Mouse (Mus musculus): ENCODE measurements around the gene Sdc1.

Sdc1 gene

DNA sequence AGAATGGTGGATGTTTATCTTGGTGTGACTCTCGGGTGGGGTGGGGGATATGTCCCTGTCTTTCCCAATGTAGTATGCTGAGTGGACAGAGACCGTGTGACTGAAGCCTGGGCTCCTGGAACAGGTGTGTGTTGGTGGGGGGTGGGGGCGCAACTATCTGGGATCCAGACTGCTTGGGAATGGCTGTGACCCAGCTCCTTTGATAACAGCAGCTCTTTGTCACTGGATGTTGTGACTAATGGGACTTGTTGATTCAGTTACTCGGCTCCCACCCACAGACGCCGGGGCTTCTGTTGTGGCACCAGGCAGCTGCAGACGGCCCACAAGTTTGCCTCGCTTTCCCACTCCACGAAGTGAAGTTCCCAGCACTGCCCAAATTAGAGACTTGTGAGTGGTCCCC, 13.1 kb downstream of the Sdc1 start:
- peak; percentile 31 for DNase-seq

DNA sequence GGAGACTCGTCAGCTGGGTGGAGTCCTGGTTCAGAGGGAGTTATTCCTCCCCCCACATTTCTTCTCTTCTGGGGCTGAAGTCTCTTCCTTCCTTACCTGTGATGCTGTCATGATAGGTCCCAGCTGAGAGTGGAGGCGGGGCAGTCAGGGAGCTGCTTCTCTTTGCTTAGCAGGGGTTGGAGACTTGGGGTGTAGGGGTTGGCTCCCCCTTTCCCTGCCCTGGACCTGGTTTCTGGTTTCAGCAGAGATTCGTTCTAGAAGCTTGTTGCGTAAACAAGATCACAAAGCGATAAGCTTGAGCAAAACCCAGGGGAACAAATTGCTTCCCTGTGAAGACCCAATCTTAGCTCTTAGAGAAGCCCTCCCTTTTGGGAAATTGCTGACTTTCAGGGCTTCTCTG, 15.4 kb downstream of the Sdc1 start:
- DNase-seq: no peak

DNA sequence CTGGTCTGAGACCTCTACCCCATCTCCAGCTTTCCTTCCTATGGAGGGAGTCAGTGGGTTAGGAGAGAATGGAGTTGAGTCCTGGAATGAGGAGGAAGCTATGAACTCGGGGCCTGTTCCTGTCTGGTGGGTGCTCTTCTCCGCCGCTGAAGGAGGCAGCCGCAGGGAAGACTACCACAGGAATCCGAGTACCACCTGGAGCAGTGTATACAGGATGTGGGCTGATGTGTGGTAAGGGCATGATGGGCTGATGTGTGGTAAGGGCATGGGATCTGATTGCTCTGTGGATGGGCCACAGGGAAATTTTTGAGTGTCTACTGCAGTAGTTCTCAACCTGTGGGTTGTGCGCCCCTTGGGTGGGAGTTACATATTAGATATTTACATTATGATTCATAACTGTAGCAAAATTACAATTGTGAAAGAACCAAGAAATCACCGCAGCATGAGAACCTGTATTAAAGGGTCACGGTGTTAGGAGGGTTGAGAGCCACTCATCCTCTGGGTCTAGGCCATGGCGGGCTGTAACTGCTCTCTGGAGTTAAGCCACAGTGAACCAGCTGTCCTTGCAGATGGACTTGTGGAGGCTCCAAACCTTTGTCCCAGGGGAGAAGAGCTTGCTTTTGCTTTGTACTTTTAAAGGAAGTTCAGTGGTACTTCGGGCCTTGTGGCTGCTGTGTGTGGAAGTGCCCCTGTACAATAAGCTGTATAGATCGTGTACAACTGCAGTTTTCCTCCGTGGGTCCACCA, 16.0 kb downstream of the Sdc1 start:
- DNase-seq: no peak

DNA sequence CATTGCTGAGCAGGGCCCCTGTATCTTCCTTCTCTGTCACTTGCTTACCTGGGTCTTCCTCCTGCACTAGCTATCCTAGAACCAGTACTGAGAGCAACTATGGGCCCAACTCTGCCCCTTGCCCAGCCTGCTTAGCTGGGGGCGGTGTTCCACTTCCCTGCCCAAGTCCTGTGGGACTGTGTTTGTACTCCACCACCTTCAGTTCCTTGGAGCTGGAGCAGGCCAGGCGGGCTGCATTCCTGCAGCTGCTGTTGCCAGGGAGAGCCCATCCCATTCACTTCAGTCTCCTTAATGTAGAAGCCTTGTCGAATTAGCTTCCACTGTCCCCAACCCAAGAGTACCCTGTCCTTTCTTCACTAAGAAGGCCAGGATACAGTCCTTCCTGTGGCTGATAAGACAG, 17.3 kb downstream of the Sdc1 start:
- DNase-seq: no peak

DNA sequence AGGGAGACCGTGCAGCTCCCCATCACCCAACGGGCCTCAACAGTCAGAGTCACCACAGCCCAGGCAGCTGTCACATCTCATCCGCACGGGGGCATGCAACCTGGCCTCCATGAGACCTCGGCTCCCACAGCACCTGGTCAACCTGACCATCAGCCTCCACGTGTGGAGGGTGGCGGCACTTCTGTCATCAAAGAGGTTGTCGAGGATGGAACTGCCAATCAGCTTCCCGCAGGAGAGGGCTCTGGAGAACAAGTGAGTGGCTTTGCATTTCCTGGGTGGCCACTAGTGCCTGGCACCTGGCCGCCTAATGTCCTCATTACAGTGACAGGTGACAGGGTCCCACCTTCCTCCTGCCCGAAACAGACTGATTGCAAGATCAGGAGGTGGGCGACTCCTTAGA, 19.5 kb downstream of the Sdc1 start:
- no peak for DNase-seq

DNA sequence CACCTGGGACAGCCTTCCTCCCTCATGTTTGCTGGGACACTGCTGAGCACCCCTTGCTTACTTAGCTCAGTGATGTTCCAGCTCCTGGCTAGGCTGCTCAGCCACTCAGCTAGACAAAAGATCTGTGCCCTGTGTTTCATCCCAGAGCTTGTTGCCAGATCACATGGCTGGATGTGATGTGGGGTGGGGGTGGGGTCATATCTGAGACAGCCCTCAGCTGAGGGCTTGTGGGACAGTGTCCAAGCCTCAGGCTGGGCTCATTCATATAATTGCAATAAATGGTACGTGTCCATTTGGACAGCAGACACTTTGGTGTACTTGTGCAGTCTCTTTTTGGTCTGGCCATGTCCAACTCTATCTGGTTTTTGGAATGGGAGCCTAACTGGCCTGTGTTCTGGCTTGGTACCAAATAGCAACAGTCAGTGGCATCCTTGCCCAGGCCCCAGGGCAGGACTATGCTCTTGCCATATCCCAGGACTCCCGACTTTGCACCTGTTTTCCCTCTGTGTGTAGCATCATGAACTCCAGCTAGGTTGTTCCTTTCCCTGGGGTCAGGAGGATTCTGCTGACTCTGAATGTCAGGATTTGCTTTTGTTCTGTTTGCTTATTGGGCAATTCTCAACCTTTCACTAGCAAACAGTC, 22.4 kb downstream of the Sdc1 start:
- DNase-seq: no peak

DNA sequence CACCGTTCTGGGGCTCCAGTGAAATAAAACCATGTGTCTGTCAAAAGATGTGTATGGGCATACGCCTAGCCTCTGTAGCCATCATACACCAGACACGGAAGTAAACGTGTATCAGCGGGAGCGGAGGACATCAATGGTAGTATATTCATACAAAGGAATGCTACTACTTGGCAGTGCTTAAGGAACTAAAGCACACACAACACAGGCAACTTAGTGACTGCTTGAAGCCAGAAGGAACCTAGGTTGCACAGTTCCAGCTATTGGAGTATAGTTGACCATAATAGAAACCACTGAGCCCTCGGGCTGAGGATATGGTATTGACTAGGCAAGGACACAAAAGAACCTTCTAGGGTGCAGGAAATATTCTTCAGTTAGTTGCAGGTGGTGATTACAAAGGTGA, 26.8 kb downstream of the Sdc1 start:
- no peak for DNase-seq

DNA sequence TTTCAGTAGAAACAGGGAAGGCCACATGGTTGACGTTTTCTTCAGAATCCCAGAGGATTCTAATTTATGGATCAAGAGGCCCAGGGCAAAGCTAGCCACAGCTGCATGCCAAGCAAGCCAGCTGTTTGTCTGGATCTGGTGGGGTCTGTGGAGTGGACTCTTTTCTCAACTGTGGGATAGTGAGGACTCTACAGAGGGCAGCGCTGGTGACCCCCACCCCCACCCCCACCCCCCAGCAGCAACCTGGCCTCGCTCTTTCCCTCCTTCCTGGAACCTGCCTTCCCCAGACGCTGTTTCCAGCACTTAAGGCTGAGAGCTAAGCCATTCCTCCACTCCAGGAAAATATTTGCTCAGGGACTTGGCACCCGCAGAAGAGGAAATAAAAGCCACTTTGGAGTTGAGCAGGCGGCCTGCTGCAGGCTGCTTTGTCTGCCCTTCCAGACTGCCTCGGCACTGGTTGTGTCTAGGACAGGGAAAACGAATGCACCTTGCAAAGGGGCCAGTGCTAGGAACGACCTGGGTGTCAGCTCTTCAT, 27.4 kb downstream of the Sdc1 start:
- no peak for DNase-seq

DNA sequence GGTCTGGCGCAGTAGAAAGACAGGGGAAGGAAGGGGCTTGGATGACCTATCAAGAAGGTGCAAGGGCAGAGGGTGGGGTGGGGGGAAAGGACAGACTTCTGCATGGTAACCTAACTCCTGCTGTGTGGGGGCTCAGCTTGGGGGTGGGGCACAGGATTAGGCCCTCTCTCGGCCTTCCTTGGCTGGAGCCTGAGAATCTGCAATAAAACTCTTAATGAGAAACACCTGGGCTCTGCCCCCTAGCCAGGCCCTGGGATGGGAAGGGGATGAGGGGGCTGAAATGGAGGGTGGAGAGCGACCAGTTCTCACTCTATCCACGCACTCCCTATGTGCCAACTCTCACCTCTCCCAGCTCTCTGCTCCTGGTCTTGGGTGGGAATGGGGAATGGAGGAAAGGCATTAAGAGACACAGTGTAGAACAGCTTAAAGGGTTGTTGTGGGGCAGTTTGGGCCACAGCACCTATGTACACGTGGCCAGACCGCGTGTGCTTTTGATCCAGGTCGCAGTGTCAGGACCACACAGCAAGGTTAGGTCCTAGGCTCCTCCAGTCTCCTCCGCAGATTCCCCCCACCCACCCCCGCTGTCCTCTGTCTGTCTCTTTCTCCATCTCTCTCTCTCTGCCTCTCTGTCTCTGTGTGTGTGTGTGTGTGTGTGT, 32.4 kb downstream of the Sdc1 start:
- no peak for DNase-seq

DNA sequence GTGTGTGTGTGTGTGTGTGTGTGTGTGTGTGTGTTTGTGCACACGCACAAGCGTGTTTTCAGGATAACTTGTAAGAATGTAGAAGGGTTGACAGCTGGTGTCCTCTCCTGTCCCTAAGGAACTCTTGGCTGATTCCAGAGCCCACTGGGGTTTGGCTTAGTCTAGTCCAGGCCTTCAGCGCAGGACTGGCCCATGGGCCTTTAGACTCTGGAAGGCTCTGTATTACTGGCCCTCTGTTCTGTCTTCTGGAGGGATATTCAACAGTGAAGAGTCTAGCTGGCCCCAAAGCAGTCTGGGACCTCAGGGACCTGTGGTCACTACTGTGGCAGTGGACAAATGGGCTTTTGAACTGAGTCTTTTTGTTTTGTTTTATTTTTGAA, 32.9 kb downstream of the Sdc1 start:
- no peak for DNase-seq

DNA sequence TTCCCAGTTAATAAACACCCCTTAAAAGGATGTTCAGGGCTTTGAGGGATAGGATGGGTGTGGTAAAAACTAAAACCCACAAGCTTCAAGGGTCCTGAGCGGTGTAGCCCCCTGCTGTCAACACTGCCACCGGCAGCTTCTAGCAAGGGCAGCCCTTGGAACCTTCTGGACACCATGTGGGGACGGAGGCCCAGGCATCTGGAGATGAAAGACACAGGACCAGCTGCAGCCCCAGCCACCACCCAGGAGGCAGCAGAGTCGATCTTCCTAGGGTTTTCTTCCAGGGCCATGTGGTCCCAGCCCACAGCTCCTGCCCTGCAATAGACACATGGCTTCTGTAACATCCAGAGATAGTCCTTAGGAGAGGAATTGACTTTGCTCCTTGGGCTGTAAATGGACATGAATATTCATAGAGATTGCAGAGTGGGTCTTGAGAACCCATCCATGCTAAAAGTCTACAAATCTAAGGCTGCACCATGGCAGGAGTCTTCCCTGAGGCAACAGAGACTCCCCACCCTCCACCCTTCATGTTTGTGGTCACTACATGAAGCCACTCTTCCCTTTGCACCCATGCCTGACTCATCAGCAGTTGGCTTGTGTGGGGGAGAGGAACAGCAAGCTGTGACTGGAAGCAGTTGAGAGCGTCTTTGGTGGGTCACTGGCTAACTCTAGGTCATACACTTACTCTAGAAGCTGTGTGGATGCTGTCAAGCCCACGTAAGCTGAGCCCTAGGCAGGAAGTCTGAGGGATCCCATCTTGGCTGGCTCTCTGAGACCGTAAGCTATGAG, 34.0 kb downstream of the Sdc1 start:
- DNase-seq: no peak

DNA sequence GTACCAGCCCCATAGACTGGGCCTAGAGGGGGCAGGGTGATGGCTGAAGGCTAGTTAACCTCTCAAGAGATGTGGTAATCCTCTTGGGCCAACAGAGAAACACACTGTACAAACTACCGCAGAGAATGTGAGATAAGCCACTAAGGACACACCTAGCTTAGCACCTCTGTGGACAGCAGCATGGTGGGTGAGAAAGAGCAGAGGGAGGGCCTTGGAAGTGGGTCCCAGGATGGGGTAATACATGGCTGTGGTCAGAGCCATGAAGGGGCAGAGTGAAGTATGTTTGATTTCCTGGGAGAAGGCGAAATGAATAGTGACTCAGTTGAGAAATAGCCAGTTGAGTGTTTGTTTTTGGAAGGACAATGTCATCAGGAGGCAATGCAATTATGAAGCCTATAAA, 38.0 kb downstream of the Sdc1 start:
- no peak for DNase-seq

DNA sequence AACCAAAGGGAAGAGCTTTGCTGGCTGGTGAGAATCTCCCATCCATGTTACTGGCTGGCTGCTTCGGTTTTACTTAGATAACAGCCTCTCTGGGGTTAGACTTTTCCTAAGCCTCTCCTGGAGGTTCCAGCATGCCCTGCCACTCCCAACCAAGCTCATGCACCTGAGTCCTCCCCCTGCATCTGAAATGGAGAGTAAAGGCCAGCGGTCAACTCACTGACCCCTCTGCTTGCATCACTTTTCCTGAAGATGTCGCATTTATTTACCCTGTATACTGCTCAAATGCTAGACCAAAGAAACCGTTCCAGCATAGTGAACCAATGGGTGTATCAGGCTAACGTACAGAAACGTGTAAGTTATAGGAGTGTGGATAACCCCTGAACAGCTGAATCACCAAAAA, 38.5 kb downstream of the Sdc1 start:
- no peak for DNase-seq

DNA sequence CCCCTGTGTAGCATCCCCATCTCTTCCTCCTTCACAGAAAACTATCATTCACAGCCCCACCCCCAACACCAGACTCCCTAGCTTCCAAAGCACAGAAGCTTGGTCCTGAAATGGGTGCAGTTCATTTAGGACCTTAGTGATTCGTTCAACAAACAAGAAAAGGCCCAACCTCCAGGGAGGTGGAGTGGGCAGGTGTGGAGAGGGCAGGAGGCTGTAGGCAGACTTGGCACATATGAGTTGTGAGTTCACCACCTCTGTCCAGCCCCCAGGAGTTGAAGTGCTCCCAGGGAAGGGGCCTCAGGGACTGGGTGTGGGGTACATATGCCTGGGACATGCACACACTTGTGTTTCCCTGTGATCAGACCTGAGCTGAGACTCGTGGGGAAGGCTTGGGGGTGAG, 39.8 kb downstream of the Sdc1 start:
- DNase-seq: no peak

DNA sequence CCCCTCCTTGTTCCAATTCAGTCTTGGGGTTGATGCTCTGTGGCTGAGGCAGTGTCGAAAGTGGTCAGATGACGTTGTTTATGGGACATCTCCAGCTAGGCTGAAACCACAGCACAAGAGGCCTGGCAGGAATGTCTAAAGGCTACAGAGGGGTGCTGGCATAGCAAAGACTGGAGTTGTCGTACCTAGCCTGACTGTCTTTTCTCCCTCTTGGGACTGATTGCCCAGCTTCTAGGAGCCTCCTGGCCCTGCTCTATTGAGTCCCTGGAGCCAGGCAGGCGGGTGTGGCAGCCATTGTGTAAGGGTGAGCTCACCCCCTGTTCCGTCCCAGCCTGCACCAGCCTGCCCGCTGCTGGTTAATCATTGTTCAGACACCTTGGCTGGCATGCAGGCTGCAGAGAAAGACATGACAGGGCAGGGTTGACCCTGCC, 40.3 kb downstream of the Sdc1 start:
- DNase-seq: no peak

DNA sequence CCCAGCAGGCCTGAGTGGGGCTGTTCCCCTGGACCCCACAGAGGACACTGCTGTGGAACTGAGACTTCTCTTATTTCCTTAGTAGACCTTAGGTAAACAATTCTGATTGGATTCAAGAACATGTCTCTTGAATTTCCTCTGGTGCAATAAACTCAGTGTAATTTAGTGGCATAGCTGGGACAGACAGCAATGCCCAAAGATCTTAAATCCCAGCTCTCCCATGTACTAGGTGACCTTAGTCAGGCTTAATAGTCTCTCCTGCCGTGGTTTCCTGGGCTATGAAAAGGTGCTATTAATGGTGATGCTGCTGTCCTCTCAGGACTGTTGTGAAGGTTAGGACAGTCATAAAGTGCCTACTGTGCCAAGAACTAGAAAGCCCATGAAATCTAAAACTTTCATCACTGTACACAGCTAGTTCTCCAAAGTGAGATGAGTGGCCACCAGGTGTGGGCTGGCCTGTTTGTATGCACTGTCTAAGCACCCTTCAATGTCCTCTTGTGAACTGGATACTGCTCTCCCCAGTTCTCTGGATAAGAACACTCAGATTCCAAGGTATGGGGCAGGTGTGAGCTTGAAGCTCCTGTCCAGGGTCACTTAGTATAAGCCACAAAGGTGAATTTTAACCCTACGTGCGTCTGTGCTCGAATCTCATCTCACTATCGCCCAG, 40.9 kb downstream of the Sdc1 start:
- DNase-seq: no peak

DNA sequence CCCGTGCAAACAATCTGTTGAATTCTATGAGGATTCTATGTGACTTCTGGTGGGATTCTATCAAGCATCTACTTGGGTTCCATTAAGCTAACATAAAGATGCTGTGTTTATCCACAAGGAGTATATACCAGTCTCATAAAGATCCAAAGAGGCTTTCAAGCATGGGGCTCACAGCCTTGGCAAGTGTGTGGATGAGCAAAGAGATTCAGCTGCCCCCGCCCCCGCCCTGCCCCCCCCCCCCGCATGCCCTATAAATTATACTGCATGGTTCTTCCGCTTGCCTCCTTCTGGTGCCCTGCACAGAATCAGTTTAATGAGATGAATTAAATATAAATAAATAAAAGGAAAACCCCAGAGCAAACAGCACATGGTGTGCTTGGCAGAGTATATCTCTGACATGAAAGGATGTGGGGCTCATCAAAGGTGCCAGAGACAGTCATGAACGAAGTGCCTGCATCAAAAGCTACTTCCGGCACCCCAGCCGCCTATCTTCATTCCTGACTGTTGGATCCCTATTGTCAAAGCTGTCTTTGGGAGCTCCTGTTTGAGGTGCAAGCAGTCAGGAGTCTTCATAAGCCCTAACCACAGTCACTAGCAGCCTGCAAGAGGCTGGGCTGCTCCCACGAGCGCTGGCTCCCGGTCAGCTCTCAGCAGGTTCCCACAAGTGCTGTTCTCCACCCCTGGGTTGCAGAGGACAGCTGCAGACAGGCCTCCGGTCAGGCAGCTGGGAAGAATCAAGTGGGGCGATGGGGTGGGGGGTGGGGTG, 46.5 kb downstream of the Sdc1 start:
- no peak for DNase-seq

DNA sequence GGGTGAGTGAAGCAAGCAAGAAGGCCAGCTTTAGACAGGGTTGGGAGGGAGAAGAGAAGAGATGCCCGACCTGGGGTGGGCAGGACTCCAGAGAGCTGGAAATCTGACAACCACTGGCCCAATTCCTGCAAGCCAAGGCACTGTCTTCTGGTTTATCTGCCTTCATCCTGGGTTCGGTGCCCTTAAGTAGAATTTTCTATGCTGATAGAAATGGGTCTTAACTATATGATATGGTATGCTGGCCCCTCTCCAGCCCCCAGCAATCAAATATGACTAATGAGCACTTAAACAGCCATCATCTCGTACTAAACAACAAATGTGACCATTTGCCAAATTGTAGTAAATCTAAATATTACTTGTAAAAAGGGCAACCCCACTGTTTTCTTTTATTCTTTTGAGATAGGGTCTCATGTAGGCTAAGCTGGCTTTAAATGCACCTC, 47.1 kb downstream of the Sdc1 start:
- DNase-seq: no peak

DNA sequence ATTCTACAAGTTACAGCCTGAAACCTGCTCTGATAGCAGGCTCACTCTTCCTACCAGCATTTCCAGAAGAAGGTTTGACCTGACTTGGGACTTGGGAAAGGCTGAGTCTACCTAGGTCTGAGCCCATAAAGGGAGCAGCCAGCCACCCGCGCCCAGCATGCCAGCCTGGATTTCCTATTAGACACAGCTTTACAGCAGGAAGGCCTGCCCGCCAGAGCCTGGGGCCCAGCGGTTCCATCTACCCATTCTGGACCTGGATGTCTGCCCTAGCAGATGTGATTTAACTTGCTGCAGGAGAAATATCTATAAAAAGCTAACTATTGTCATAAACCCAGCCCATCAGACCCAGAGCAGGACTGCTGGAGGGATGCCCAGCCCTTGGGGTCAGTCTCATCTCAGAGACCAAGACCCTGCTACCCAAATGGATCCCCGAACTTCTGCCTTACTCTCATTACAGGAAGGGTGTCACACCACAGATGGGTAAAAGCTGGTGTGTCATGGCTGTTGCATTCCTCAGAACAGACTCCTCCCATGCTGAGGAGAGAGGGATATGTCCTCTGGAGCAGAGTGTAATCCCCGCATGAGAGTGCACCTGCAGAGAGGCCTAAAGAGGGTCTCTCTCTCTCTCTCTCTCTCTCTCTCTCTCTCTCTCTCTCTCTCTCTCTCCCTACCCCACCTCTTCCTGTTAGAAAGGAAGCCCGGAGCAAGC, 54.0 kb downstream of the Sdc1 start:
- DNase-seq: no peak

DNA sequence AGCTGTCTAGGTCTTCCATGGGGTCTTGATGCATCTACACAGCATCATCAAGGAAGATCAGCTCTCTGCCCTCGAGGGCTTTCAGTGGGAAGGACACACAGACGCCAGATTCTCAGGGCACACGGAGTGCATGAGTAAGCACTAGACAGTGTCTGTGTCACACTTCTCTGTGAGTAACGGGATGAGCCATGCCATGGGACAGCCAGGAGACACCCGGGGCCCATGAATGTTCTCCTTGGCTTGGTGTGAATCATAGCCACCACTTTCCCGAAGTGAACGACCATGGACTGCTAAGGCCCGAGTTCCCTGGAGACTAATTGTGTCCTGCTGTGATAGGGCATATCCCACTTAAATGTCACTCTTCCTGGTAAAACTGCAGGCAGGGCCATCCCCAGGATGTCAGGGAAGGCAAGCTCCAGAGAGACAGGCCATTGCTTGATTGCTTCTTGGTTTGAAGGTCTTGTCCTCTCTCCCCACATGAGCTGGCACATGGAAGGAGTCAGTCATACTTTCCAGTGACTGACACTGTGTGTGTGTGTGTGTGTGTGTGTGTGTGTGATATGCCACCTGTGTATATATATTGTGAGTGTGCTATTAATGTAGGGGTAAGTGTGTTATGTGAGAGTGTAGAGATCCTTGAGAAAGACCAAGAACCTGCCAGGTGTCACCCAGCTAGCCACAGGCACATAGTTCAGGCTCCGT, 56.0 kb downstream of the Sdc1 start:
- no peak for DNase-seq

All from layer of hippocampus, adult 9-11 months (tissue).